Mouse (Mus musculus): ENCODE measurements at regions not wholly inside any gene's neighbourhood (a gene's known extent, or its start where the extent isn't known, plus 50 kb on each side); places are given as distances from the start of the nearest gene placed in this dataset.

DNA sequence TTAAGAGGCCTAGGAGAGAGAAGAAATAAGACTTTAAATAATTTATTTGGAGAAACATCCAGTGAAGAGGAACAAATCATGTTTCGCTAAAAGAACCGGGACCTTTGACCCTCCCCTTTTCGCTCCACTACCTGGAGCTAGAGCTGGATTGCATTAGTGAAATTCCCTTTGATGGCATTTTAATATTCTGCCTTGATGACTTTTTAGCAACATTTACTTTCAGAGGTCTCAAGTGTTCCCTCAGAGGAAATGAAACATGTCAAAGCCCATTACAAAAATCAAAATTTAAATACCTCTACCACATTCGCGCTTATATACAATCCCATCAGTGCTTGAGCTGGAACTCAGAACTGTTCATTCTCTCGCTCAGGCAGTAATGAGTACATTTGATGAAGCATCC lies 297.0 kb upstream of the Gm10295 start:
- intact Hi-C loops (cut with DNase I) = no loop called here
- no peak for DNase-seq (ENCODE audit: extremely low spot score in 1 of 2, low spot score in 2 of 2)

DNA sequence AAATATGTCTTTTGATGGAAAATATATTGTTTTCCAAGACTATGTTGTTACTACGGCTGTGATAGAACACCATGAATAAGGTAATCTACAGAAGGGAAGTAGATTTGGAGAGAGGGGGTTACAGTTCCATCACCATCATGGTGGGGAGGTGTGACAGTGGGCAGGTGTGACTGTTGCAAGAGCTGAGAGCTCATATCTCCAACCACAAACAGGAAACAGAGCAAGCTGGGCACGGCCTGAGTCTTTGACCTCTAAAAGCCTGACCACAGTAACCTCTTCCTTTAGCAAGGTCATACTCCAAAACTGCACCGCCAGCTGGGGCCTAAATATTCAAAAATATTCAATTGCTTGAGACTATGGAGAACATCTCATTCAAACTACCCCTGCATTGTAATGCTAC lies 295.7 kb upstream of the Gm10295 start:
- intact Hi-C loops (cut with DNase I) = no loop called here
- no peak for DNase-seq (ENCODE audit: extremely low spot score in 1 of 2, low spot score in 2 of 2)

DNA sequence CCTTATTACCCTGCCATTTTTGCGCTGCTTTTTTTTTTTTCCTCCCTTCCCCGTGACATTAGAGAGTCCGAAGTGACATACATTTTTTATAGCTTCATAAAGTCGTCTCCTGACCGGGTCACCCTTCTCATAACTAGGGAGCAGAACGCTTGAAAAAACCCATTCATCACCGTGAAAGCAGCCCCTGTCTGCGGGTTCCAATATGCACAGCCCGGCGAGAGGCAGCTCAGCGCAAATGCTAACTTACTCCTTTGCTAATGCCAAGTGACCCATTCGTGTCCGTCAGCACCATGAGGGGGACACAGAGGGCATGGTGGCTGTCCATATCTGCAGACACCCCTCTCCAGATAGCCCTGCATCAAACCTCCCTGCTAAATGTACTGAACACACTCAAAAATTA lies 271.8 kb upstream of the Gm10295 start:
- DNase-seq (ENCODE audit: extremely low spot score in 1 of 2, low spot score in 2 of 2) = no peak
- intact Hi-C loops (cut with DNase I) = no loop called here

DNA sequence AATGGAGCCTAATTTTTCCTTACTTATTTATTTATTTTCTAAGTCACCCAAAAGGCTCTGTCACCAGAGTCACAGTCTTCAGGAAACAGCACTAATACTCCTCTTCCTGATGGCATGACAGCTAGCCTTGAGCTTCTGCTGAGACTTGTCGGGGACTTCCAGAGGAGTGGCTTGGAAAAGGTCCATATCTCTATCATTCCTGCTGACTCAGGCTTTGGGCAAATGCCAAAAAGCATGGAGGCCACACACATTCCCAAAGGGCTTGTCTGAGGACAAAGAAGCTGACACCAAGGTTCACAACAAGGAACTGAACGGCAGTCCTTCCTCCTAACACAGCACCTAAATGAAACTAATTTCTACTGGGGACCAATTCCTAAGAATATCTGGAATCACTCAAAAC lies 251.9 kb upstream of the Gm10295 start:
- peak in 1 of 2 experiments; percentile 22 for DNase-seq (ENCODE audit: extremely low spot score in 1 of 2, low spot score in 2 of 2)
- intact Hi-C loops (cut with DNase I) = no loop called here

DNA sequence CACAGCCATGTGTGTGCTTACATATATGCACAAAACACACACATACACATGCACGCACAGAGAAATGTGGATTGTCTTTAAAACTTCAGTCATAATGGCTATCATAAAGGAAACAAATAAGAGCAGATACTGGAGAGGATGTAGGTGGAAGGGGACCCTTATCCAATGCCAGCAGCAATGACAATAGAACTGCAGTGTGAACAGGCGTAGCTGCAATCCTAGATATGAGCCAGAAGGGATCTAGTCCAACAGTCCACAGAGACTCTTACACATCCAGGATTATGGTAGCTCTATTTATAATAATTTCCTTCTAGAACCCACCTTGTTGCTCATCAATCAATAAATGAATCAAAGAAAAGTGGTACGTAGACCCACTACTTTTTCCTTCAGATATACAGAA lies 245.5 kb upstream of the Gm10295 start:
- intact Hi-C loops (cut with DNase I) = no loop called here
- no peak for DNase-seq (ENCODE audit: extremely low spot score in 1 of 2, low spot score in 2 of 2)

DNA sequence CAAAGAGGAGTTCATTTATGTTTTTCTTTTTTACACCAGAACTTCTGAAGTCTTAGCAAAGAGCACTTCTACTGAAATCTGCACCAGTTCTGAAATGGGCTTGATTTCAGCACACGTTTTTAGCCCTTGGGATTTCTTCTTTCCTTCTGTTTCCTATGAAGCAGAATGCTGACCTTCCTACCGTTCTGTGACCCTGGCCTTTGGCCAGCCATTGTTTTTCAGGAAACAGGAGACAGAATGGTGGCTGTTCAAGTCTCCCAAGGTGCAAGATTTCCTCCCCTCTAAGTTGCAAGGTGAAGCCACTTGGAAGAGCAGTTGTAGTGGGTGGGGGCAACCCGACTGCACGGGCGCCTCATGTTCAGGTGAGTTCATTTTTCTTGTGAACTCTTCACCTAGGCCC lies 236.3 kb upstream of the Gm10295 start:
- DNase-seq (ENCODE audit: extremely low spot score in 1 of 2, low spot score in 2 of 2) = peak in 1 of 2 experiments; percentile 17
- intact Hi-C loops (cut with DNase I) = no loop called here

DNA sequence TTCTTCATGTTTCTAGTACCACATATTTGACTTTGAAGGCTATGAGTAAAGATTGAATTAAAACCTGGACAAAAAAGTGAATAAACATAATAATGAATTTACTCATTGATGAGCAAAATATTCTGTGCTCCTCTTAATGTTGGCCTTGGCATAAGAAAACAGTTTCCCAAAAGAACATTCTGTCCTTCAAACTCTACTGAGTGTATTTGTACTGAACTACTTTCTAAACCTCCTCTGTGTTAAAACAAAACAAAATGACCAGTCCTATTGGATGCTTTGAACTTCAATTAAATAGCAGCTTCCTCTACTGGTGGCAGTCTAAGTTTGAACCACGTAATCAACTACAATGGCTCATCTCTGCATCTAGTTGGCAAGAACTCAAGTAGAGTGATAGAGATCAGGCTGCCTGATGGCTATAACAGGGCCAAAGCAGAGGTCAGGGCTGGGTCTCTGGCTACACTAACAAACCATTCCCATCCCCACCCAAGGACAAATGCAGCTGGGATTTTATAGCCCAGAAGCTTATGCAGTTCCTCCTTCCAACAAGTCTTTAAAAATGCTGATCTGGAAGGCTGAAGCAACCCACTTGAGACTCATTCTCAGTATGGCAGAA lies 232.3 kb upstream of the Gm10295 start:
- intact Hi-C loops (cut with DNase I) = no loop called here
- DNase-seq (ENCODE audit: extremely low spot score in 1 of 2, low spot score in 2 of 2) = no peak

DNA sequence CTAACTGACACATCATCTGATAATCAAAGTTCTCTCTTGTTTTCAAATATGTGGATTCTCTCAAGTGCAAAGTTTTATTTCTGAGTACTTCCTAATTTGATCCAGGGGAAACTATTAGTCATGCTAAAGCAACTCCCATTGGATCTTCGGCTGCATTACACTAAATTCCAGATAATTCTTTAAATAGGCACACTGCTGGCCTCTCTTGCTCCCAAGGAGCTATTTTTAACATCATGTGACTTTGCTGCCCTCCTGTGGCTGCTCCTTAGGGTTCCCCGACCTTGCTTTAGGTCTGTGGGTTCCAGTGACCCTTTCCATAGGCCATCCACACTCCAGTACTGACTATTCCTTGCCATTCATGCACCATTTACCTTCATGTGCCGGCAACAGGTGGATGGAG lies 230.5 kb upstream of the Gm10295 start:
- peak in 1 of 2 experiments; percentile 21 for DNase-seq (ENCODE audit: extremely low spot score in 1 of 2, low spot score in 2 of 2)

DNA sequence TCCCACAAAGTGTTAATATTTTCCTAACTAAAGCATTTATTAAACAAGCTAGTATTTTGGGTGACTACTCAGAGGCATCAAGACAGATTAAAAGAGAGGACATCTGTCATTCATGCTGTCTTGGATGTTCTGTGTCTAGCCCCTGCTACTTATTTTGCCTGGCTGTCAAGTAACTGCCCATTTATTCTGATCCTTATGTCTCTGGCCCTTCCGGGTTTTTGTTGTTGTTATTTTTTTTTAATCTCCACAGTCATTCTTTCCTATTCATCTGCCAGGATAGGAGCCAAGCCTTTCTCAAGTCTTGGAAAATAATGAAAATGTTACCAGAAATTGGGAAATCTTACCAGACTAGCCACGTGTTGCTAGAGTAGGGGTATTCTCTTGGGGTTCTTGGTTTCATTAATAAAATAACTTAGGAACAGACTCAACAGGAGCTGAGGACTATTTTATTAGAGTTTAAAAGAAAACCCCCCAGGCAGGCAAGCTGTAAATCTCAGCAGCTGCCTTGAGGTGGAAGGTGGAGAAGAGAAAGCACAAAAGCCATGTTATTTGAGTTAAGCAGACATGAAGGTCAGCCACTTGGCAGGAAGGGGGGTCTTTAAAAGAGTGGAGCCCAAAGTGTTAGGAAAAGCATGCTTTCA lies 209.1 kb upstream of the Gm10295 start:
- intact Hi-C loops (cut with DNase I) = no loop called here

More for the DNA sequence above, 230.5 kb upstream of the Gm10295 start:
- intact Hi-C loops (cut with DNase I) = no loop called here

DNA sequence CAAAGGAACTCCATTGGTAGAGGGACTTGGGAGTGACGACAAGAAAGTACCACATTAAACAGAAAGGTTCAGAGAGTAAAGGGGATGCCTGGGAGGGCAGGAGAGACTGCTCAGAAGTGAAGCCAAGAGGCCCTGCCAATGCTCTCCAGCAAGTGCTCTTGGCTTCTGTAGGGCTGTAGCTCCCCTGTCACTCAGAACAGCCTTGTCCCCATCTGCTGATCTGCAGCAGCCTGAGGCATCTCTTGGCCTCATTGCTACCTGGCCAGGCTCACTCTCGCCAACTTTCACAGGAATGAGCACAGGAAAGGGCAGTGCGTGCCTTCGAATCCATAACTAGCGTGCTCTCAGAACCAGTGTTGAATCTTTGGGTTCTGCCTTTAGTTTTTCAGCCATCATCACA lies 205.2 kb upstream of the Gm10295 start:
- intact Hi-C loops (cut with DNase I) = no loop called here
- DNase-seq (ENCODE audit: extremely low spot score in 1 of 2, low spot score in 2 of 2) = no peak

More for the DNA sequence above, 209.1 kb upstream of the Gm10295 start:
- DNase-seq (ENCODE audit: extremely low spot score in 1 of 2, low spot score in 2 of 2) = no peak

DNA sequence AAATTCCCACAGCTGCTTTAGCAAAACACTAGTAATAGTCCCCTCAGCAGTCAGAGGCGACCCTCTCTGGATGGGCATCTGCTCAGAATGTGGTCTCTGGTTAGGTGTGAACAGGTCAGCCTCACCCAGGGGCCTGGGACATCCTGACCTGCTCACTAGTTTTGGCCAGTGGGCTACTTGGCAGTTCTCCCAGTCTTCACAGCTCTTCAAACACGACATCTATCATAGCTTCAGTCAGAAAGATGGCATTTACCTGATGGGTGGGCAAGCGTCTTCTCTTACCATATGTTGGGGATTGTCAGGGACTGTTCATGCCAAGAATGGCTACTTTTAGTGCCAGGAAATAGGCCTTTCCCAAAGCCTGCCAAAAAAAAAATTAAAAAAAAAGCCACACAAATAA lies 204.2 kb upstream of the Gm10295 start:
- intact Hi-C loops (cut with DNase I) = no loop called here
- no peak for DNase-seq (ENCODE audit: extremely low spot score in 1 of 2, low spot score in 2 of 2)

DNA sequence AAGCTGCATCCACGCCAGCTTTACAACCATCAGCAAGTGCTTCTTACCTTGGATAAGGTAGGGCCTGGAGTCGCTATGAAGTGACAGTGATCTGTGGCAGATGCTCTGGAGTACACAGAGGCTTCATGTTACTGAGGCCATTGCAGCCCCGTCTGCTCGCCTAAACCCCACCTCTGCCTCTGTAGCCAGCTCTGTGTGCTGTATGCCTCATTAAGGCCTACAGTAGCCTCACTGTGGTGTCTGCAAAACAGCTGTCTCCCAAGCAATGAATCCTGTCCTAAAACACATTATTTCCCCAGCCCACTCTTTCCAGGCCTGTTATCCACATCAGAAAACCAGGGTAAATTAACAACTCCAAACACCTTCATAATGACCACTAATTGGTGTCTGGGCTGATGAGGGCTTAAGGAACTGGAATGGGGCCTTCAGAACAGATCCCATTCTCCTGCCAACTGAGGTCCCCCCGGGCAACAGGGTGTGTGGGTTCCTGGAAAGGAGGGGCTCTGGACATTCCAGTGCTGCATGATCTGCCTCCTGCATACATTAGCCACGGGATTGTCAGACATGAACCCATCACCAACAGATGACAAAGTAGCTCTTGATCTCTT lies 195.4 kb upstream of the Gm10295 start:
- no peak for DNase-seq (ENCODE audit: extremely low spot score in 1 of 2, low spot score in 2 of 2)
- intact Hi-C loops (cut with DNase I) = no loop called here

DNA sequence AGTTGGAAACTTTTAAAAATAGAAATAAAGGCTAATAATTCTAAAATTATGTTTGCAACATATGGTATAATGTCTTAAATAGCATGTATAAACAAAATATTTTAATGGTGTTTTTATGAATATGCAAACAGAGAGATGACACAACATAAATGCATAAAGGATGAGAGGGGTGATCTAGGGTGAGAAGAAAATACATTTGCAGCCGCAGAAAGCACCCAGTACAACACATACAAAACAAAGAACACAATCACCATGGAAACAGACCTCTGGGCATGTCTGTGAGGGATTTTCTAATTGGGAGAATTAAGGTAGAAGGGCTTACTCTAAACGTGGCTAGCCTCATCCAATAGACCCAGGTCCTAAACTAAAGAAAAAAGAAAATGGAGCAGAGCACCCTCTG lies 190.2 kb upstream of the Gm10295 start:
- no peak for DNase-seq (ENCODE audit: extremely low spot score in 1 of 2, low spot score in 2 of 2)
- intact Hi-C loops (cut with DNase I) = no loop called here

DNA sequence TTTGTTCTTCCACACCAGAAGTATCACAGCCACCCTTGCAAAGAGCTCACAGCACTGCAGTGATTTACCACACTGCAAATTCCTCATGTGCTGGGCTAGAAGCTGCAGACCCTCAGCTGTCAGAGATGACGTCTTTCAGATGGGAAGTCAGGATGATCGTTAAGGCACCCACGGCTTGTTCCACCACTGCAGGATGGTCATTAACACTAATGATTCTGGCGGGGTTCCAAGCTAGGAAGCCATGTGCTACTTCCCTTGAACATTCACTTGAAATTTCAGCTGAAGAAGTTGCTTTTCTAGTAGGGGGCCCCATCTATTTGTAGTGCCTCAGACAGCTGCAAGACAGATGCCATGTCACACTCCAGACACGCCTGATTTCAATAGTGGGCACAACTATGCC lies 181.8 kb upstream of the Gm10295 start:
- intact Hi-C loops (cut with DNase I) = no loop called here
- DNase-seq (ENCODE audit: extremely low spot score in 1 of 2, low spot score in 2 of 2) = no peak

DNA sequence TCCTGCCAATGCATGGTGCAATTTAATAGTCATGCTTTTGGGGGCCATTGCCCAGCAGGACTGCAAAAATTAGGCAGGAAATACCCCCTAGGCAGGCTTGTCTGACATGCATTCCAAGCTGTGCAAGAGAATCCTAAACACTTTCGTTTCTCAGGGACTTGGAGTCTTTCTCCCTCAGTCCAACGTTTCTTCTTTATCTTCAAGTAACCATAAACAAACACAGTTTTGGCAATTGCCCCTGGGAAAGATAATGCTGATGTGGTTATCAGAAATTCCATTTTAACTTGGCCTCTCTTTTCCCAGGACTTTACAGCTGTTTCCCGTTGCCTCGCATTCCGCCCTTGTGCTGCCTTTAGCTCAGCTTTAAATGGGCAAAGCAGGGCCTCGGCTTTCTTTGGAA lies 180.2 kb upstream of the Gm10295 start:
- intact Hi-C loops (cut with DNase I) = no loop called here

DNA sequence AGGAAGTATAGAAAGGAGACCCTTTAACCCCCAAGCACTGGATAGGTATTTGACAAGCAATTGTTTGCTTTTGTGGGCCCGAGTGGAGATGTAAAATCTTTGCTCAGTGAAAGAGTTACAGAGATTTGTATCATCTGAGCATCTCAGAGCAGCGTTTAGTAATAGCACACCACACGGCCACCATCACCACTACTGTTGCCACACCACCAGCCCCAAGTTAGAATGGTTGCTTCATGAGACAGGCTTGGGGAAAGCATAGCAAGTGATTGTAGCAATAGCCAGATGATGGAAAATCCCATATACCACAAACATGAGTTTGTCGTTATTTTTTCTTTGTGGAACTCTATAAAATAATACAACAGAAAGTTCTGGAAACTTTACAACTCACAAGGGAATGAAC lies 179.6 kb upstream of the Gm10295 start:
- no peak for DNase-seq (ENCODE audit: extremely low spot score in 1 of 2, low spot score in 2 of 2)
- intact Hi-C loops (cut with DNase I) = no loop called here

More for the DNA sequence above, 180.2 kb upstream of the Gm10295 start:
- no peak for DNase-seq (ENCODE audit: extremely low spot score in 1 of 2, low spot score in 2 of 2)

DNA sequence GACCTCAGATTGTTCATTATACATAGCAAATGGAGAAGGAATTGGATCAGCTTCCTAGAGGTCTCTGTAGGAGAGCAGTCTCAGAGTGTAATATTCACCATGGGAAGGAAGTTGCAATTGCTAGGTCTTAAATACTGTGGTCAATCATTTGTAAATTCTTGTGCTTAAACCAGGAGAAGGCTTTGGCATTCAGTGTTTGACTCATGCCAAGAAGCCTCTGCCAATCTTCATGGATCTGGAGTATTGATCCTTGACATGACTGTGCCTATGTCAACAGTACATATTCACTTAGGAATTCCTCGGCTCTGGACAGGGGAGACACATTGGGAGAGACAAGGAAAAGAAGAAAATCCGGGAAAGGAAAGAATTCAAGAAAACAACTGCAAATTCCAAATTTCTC lies 174.9 kb upstream of the Gm10295 start:
- intact Hi-C loops (cut with DNase I) = no loop called here
- DNase-seq (ENCODE audit: extremely low spot score in 1 of 2, low spot score in 2 of 2) = no peak

DNA sequence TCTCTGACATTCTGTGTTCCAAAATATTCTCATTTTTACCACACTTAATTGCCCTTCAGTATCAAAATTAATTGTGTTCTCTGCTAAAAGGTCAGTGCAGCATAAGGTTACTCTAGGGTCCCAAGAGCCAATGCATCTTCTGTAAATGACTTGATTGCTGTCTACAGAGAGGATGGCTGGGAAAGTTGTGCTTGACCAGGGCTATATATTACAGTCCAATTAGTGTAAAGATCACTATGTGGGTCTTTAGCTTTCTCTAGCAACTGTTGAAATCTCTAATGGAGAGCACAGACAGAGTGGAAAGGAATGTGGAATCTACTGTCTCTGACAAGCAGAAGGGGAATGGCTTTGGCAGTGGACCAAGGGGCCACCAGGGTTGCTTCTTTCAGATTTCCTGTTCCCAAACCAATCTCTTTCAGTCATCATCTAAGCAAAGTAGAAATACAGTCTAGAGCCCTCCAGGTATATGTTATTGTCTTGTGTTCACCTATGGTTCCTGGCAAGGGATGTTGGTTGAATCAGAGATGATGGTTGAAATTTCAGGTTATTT lies 173.4 kb upstream of the Gm10295 start:
- intact Hi-C loops (cut with DNase I) = no loop called here
- DNase-seq (ENCODE audit: extremely low spot score in 1 of 2, low spot score in 2 of 2) = no peak

DNA sequence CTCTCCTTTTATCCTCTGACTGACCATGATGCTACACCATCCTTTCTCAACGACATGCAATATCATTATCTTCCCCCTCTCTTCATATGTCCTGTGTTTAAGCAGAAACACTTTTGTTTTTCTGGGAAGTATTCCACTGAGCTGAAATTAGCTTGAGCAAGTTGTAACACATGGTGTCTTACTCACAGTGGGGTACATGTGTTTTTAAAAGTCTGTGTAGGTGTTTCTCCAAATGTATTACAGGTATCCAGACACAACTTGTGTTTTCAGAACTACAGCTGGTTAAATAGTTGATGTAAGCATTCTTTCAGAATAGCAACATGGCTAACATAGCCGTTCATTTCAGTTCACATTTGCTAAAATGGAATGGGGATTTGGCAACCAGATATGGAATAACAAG lies 172.8 kb upstream of the Gm10295 start:
- intact Hi-C loops (cut with DNase I) = no loop called here
- DNase-seq (ENCODE audit: extremely low spot score in 1 of 2, low spot score in 2 of 2) = peak in 1 of 2 experiments; percentile 5

DNA sequence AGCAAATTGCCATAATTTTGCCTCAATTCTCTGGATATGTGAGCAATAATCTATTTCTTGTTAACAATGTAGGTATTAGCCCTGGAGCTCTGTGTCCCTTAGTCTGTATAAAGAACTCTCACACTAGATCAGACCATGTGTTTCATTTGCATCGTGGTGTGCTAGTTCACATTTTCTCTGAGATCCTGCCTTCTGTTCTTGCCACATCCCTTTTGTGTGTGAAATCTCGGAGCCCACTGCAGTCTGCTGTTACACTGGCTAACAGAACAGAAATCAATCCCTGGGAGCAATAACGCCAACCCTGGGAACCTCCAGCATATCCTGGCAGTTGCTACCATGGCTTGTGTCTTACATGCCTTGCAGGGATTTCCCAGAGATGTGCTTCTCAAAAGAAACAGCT lies 156.1 kb upstream of the Gm10295 start:
- intact Hi-C loops (cut with DNase I) = no loop called here
- DNase-seq (ENCODE audit: extremely low spot score in 1 of 2, low spot score in 2 of 2) = no peak

All from left cerebral cortex, postnatal 10 days (tissue).